Mouse (Mus musculus) testis, adult 2 months (tissue): ENCODE measurements around the gene Cabp2.

Source experiments
- CTCF ChIP-seq: fragments of 200-500 bp; IDR thresholded peaks from 2 replicates; pipeline ENCODE4 v1.5.1; 2012; ENCODE audit warnings: low read depth, mild to moderate bottlenecking, inconsistent platforms, low read length, moderate library complexity; ENCODE audit not compliant: control insufficient read depth, insufficient read depth, insufficient replicate concordance
- POLR2A ChIP-seq: fragments of 200-500 bp; IDR thresholded peaks from 2 replicates; pipeline ENCODE4 v1.6.1; 2012; ENCODE audit warnings: low read depth, mild to moderate bottlenecking, inconsistent platforms, low read length, moderate library complexity; ENCODE audit not compliant: control insufficient read depth

GRCm38 (mm10) chr19:4122411-4123370 is 41.3 kb downstream of the Cabp2 start:
- TF ChIP-seq CTCF, result no peak
- TF ChIP-seq POLR2A, result no peak
